In genomic region chr1:191241574-191241973, GRCm38 (mm10) we compare ENCODE assay signal across 12 mouse cellular contexts.
"Had no signal": no experiment of that assay in that cellular context is flagged by ENCODE, and none has a peak within 500 bp of the region (broad histone marks: within the 10 kb centered on the region; RNA-seq: fewer than 3 reads in every experiment).

No protein-coding gene starts in this region.

- H3K4me3 ChIP-seq: limb, embryonic 13.5 days; megakaryocyte, embryonic 14.5 days; midbrain, embryonic 13.5 days had no signal

- H3K27ac ChIP-seq: kidney, postnatal 0 days; liver, embryonic 14.5 days had no signal

- H3K9me3 ChIP-seq: midbrain, embryonic 13.5 days had no signal

- H3K27me3 ChIP-seq: limb, embryonic 13.5 days; midbrain, embryonic 13.5 days had no signal

- DNase-seq: kidney, adult 11 months; kidney, adult 9 months; kidney, postnatal 36 days; layer of hippocampus, adult 9-11 months; lung, adult 18-20 months; right cerebral cortex, postnatal 25 days; thymus, postnatal 4 days had no signal

- H3K9ac ChIP-seq: limb, embryonic 13.5 days; liver, embryonic 14.5 days; midbrain, embryonic 13.5 days had no signal
